Mouse (Mus musculus): ENCODE data around the gene Zkscan8.
"Not testable (repeated sequence)": the region's sequence is repeated elsewhere in the genome, so short reads cannot be mapped to it uniquely, and the experiment has no call there.

Zkscan8 gene

DNA sequence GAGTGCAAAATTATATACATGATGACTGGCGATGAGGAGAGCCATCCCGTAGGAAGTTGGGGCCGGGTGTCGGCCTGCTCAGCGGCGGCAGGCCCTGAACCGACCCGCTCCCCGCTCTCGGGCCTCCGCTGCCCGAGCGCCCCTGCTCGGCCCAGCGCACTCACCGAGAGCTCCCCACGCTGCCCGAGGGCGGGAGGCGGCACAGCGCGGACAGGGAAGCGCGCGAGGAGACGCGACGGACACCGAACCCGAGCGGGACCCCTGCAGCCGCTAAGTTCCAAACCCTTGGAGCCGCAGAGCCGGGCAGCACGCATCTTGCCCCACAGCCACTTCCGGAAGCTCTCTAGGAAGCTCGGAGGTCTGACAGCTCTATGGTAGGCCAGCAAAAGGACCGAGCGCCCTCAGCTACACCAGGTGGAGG lies at the start of gene Zkscan8:
Gene Zkscan8 (minus strand): TSS at position 340 of the 421 bp plus-strand sequence.
- DNase-seq (ENCODE audit: extremely low spot score, low spot score) = peak; percentile 93

DNA sequence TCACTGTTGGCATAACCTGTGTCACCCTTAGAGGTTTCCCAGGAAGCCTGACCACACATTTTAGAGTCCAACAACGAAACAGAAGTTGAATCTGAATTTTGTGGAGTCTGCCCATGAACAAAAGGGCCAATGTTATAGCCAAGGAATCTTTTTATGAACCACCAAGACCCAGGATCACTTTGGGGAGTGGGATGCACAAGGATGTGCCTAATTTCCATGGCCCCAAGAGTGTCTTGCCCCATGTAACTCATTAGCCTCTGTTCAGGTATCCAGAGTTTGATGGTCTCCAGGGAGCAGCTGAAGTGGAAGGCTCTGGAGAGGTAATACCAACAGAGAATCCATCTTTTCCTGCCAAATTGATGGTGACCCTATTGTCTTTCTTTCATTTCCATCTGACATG lies 28.9 kb upstream of the Zkscan8 start, which contains the start of gene Olfr1535:
Gene Olfr1535 (minus strand): TSS at position 101 of the 400 bp plus-strand sequence.
- DNase-seq (ENCODE audit: extremely low spot score, low spot score) = no peak

DNA sequence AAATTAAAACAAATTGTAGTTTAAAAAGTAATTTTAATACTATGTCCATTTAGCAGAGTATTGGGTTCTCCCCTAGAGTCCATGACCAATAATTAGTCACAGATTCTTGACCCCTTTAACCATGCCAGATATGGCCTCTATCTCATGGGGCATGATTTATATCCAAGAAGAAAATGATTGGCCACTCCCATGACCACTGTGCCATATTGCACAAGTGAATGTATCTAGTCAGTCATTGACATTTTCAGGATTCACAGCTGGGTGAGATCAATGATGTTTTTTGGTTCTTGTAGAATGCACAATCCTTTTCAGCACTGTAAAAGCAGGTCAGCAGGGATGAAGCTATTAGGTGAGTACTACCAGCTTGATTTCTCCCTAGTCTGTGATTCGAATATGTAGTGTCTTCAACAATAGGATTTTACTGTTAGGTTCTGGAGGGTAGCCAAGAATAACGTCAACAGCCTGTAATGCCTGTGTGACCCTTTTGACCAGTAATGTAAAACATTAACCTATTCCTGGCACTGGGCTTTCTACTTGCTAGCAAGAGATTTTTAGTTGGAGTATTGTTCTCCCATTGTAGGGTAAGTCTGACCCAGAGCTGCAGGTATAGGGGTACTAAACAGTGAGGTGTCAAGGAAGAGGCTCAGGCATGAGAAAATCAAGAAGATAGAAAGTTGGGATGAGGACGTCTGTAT lies 19.6 kb upstream of the Zkscan8 start:
- no peak for DNase-seq (ENCODE audit: extremely low spot score, low spot score)

DNA sequence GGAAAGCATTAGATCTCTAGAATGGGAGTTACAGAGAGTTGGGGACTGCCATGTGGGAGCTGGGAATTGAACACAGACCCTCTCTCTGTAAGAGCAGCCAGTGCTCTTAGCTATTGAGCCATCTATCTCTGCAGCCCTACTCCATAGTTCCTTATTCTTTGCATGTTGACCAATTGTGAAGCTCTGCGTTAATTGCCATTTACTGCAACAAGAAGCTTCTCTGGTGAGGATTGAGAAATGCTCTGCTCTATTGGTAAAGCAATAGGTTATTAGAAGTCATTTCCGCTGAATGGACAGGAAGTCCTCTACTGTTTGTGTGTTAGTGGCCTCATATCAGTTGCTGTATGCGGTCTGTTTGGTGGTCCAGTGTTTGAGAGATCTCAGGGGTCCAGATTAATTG lies 18.6 kb upstream of the Zkscan8 start:
- DNase-seq (ENCODE audit: extremely low spot score, low spot score) = no peak

DNA sequence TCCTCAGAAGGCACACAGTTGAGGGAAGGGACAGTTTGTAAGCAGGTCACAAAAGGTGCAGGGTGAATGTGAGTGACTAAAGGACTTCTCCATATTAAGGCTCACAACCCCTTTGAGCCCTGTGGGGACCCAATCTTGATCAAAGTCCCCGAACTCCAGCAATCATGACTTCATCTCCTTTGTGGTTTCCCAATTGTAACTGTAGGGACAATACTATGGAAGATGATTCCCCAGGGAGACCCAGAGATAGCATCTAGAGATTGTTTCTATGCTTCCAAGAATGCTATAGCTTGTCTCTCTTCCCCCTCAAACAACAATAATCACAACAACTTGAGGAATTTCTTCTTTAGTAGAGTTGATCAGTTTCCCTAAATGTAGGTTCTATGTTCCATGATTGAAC lies 11.8 kb upstream of the Zkscan8 start, which contains the start of gene Olfr1366:
Gene Olfr1366 (minus strand): TSS at position 101 of the 400 bp plus-strand sequence.
- no peak for DNase-seq (ENCODE audit: extremely low spot score, low spot score)

DNA sequence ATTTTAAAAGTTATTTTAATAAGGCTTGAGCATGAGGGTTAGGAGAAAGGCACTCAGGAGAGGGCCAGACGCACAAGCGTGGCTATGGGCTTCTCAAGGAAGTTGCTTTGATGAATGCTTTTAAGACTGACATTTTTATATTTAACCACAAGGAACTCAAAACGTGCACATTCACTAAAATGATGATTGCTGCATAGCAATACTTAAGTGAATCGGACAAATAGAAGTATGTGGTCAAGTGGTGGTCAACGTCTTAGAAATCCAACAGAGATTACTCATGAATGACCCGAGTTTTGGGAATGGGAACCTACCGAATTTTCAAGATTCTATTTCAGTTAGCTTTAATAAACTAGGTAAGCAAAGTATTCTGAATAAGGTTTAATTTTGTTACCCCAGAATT lies 784 bp downstream of the Zkscan8 start:
- DNase-seq (ENCODE audit: extremely low spot score, low spot score) = no peak

DNA sequence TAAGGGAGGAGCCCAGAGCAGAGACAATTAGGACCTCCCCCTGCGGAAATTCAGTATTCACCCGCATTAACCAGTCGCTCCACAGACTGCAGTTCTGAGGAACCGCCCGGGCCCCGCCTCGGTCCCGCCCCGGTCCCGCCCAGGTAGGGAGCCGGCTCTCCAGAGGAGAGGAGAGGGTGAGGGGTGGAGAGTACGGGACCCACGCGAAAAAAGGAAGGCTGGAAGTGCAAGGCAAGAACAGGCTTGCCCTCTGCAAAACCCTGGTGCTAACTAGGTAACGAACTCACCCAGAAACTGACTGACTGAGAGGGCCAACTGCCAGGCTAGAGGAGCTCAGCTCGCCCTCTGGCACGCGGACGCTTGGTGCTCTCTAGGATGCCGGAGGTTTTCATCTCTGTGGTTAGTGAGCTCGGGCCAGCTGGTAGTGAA lies 24.7 kb downstream of the Zkscan8 start:
- DNase-seq (ENCODE audit: extremely low spot score, low spot score) = peak; percentile 88

DNA sequence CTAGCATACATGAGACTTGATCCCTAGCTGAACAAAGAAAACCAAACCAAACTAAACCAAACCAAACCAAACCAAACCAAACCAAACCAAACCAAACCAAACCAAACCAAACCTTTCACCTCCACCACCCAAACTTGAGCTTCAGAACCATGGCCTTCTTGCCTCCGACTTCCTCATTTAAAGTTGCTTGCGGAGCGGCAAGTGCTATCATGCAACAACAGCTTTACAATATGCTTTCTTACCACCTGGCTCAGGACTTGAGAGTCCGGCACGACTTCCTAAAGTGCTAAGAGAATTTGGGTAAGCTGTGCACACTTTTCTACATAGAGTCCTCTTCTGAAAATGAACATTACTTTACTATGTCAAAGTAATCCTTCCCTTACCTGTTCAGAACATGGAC lies 28.6 kb downstream of the Zkscan8 start:
- DNase-seq (ENCODE audit: extremely low spot score, low spot score) = no peak

DNA sequence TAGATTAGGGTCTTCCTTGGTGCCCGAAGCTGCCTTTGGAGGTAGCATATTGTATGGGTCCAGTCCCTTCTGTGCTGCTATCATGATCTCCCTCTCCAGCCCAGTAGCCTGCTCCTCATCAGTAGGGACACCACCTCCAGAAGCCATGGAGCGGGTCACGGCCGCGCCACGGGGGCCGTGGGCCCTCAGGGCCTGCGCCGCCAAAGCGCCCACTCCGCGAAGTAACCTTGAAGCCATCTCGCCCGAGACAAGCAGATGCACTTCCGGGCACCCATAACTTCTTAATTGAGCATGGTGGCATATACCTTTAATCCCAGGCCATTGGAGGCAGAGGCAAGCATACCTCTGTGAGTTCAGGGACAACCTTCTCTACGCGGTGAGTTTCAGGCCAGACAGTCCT lies 29.7 kb downstream of the Zkscan8 start, which contains the start of gene Gm11273:
Gene Gm11273 (minus strand): TSS at position 237 of the 400 bp plus-strand sequence.
- not testable (repeated sequence) for DNase-seq (ENCODE audit: extremely low spot score, low spot score)

DNA sequence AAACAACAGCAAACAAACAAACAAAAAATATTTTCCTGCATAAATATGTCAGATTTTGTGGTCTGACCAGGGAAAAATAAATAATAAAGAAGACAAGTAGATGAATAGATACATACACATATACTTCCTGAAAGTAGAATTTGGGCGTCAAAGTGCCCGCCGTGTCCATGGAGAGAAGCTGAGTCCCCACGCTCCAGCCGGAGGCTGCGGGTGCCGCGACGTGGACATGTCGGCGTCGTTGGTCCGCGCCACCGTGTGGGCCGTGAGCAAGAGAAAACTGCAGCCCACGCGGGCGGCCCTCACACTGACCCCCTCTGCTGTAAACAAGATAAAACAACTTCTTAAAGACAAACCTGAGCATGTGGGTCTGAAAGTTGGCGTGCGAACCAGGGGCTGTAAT lies 35.8 kb downstream of the Zkscan8 start, which contains the start of gene AK157302:
Gene AK157302 (plus strand): TSS at position 144 of the 400 bp plus-strand sequence.
- DNase-seq (ENCODE audit: extremely low spot score, low spot score) = no peak

DNA sequence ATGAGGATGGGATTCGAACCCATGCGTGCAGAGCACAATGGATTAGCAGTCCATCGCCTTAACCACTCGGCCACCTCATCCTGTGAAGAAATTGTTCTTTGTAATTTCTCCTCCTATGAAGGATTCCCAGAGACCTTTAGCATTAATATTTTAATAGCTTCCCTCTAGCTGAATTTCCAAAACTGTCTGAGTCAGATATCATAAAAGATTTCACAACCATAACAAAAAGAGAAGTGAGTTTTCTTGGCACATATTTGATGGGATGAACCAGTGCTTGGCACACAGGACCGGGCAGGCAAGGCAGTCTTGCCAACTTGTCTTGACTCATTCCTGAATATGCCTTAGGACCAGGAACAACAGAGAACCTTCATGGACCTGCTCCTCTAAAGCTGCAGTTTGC lies 38.1 kb downstream of the Zkscan8 start:
- no peak for DNase-seq (ENCODE audit: extremely low spot score, low spot score)

DNA sequence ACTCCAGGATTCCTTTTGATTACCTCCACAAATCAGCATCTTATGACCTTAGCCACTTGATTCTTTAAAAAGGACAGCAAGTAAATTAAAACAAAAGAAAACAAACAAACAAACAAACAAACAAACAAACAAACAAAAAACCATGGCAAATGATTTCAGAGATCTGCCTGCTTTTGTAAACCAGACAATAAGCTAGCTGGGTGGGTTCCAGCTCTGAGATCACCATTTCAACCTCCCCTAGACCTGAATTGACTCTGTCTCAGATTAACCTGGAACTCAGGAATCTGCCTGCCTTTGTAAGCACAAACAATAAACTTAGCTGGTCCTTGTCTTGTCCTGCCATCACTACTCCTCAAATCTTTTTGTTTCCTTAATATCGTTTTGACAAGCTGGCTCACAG lies 44.0 kb downstream of the Zkscan8 start:
- DNase-seq (ENCODE audit: extremely low spot score, low spot score) = no peak

DNA sequence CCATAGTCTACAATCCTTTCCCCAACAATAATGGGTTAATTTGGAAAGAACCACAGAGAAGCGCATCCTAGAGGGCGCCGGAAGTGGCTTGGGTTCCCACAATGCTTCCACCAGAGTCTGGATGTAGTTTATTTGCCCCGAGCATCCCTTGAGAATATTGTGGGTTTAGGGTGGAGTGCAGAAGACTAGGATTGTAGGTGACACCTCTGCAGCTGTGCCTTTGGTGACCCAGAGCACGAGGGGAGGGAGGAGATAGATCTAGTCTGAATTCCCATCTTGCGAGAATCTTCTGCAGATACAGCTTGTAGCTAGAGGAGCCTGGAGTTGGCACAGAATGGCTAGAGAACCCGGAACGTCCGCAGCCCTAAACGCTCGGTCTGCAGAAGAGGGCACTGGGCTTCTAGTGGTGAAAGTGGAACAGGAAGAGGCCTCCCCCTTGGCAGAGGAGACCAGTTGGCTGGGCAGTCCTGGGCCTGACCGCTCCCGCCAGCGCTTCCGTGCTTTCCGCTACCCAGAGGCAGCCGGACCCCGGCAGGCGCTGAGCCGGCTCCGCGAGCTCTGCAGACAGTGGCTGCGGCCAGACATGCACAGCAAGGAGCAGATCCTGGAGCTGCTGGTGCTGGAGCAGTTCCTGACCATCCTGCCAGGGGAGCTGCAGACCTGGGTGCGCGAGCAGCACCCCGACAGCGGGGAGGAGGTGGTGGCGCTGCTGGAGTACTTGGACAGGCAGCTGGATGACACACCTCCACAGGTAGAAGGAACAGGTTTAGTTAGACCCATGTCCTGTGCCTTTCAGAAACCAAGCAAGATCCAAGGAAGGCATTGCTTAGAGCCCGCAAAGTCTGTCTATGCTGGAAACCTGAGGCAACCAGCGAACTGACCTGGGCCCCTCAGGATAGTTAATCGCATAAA lies 51.9 kb downstream of the Zkscan8 start, which contains the start of the genes Zkscan4 and Gm10065:
Gene Zkscan4 (plus strand): TSS at position 149 of the 912 bp plus-strand sequence.
Gene Gm10065 (minus strand): TSS at position 683 of the 912 bp plus-strand sequence.
- peak; percentile 75 for DNase-seq (ENCODE audit: extremely low spot score, low spot score)

DNA sequence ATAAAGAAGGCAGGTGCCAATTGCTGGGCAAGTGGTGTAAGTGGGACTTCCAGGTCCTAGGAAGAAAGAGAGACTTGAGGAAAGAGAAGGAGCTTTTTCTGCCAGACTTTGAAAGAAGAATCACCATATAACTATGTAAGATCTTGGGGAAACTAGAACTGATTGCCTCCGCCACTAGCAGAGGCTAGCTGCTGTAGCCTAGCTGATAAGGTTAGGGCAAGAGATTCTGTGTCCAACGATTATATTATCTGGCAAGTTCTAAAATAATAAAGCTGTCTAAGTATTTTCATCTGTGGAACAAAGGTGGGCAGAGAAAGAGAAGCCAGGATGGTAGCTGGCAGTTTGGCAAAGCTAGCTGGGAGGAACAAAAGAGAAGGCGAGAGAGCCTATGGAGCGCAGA lies 58.5 kb downstream of the Zkscan8 start:
- no peak for DNase-seq (ENCODE audit: extremely low spot score, low spot score)

DNA sequence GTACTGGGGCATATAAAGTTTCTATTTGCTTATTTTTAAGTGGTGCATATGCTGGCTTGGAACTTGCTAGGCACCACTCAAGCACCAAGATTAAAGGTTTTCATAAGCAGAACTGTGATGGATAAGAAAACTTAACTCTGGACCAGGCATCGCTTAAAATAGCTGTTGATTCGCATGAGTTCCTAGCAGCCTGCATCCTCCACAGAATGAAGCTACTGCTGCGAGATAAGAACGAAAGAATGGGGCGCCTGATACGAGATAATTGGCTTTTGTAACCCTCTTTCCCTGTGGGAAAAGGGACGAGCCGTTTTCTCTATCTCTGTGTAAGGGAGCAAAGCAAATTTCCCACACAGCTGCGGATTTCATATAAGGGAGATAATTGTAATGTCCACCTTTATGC lies 61.8 kb downstream of the Zkscan8 start:
- no peak for DNase-seq (ENCODE audit: extremely low spot score, low spot score)

DNA sequence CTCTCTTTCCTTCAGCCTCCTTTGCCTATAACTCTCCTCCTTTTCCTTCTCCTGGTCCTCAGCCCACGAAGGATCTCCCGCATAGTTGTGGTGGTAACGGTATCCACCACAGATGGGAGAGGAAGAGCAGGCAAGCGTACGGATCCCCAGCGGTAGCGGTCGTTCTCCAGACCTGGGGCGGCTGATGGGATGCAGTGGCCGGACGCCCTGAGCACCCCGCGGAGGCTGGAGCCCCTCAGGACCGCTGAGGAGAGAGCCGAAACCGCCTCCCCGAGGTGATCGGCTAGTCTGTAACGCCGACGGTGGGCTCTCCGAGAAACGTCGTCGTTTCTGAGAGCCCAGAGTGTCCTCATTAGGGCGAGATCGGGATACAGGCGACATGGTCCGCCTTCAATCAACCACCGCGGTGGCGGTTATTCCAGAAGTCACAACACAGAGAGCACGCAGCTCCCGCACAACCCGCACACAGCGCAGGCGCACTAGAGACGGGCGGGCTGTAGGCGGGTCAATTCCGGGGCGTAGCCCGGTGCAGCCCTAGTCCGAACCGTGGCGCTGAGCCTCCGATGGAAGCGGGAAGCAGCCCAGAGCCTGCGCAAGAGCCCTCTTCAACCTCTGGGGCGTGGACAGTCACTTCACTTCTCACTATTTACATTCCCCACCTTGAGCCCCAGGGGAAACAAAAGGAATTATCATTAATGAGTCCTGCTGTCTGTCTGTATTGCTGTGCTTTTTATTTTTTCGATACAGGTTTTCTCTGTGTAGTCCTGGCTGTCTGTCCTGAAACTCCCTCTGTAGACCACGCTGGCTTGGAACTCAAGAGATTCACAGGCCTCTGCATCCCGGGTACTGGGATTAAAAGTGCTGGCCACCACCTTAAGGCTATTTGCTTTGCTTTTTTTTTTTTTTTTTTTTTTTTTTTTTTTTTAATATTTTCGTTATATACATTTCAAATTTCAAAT lies 62.6 kb downstream of the Zkscan8 start, which contains the start of gene Nkapl:
Gene Nkapl (minus strand): TSS at position 449 of the 959 bp plus-strand sequence.
- DNase-seq (ENCODE audit: extremely low spot score, low spot score) = peak; percentile 88

DNA sequence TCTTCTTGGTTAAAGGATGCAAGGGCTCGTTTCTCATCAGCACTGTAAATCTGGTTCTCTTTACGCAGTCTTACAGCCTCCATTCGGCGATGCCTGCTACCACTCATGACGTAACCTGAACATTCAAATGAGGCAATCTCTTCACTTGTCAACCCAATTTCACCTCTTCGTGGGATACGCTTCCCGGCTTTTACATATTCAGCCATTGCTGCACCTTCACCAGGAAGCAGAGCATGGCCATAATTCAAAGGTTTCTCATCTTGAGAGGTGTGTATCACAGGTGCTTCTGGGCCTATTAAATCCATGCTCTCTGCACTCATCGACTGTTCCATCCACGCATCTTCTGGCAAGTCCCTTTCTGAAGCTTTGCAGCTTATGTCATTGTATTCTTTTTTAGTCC lies 63.6 kb downstream of the Zkscan8 start:
- no peak for DNase-seq (ENCODE audit: extremely low spot score, low spot score)

Data from neural tube, embryonic 10.5 days (tissue).